Mouse (Mus musculus) hindbrain, embryonic 15.5 days (tissue): ENCODE measurements around the gene Ccdc33. TPM values are rescaled to one million over a fixed set of nuclear protein-coding genes. Genes with fewer than 3 reads are reported as not detected.
A peak's percentile ranks its signal among the peaks of the same experiment; 100 is the strongest.

ENCODE experiments used
- ATAC-seq: fragments of 200-750 bp; cut with Nextera tagmentation; 2 replicates; pipeline ENCODE4 v1.8.0; 2017; ENCODE audit warnings: low read depth, moderate number of reproducible peaks, moderate TSS enrichment; ENCODE audit not compliant: low FRiP score
- H3K27ac ChIP-seq: fragments of 300-500 bp; sonication (generic); replicated peaks from 2 replicates; pipeline ENCODE4 v1.5.1; 2015; ENCODE audit warnings: mild to moderate bottlenecking, inconsistent platforms
- H3K27me3 ChIP-seq: fragments of 300-500 bp; sonication (generic); 2 replicates; pipeline ENCODE4 v1.6.1; 2015; ENCODE audit warnings: control low read depth, inconsistent platforms
- H3K36me3 ChIP-seq: fragments of 300-500 bp; sonication (generic); 2 replicates; pipeline ENCODE4 v1.6.1; 2015; ENCODE audit warnings: control low read depth, inconsistent platforms
- H3K4me1 ChIP-seq: fragments of 300-500 bp; sonication (generic); replicated peaks from 2 replicates; pipeline ENCODE4 v1.6.1; 2015; ENCODE audit warnings: control low read depth, inconsistent platforms
- H3K4me2 ChIP-seq: fragments of 300-500 bp; sonication (generic); 2 replicates; pipeline ENCODE4 v1.6.1; 2015; ENCODE audit warnings: moderate library complexity, mild to moderate bottlenecking, inconsistent platforms
- H3K4me3 ChIP-seq: fragments of 300-500 bp; sonication (generic); 2 replicates; pipeline ENCODE4 v1.5.1; 2015; ENCODE audit warnings: mild to moderate bottlenecking, inconsistent platforms
- H3K9ac ChIP-seq: fragments of 300-500 bp; sonication (generic); 2 replicates; pipeline ENCODE4 v1.6.1; 2015; ENCODE audit warnings: inconsistent platforms
- H3K9me3 ChIP-seq: fragments of 300-500 bp; sonication (generic); 2 replicates; pipeline ENCODE4 v1.6.1; 2016; ENCODE audit warnings: control low read depth, inconsistent platforms
- whole genome bisulfite sequencing: fragments of 180-500 bp; shearing (Covaris S2); methylation state at CpG from one replicate; pipeline ENCODE4 v1.1.7; 2015; 5-methylcytosine and 5-hydroxymethylcytosine counted together
- polyA plus RNA-seq: library from polyadenylated mRNA; unstranded; fragments of >200 nt; fragmentation: Nextera tagmentation; extraction: Ambion mirVana; gene quantifications from 2 replicates; pipeline ENCODE4 v1.2.1, GENCODE M21; 2015

Ccdc33 gene
- polyA plus RNA-seq, 1 experiment from 2014 or later = 0.38 TPM

DNA sequence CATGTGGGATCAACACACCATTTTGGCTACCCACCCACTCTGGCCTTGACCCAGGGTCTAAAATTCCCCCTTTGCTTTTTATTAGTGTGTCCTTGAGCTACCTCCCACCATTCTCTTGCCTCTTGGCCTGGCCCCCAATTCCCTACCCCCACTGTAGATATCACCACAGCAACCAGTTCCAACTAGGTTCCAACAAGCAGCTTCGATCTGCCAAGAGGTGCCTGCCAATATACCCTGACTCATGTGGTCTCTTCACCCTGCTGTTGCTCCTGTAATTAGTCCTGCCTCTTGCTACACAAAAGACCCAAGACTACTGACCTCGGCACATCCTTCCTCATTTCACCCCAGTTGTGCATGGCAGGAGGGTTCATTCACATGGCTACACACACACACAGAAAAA is 33.5 kb downstream of the Ccdc33 start:
- peaks cover 2% of the 10 kb centered on the region; the same call in 1 of the 2 replicates for H3K27me3 ChIP-seq
- H3K27ac ChIP-seq = peak overlapping the region; percentile 50
- H3K4me3 ChIP-seq = no peak overlapping the region
- no peaks in the 10 kb centered on the region for H3K9me3 ChIP-seq
- H3K9ac ChIP-seq = no peak overlapping the region
- H3K36me3 ChIP-seq = no peaks in the 10 kb centered on the region
- peak; percentile 70 for ATAC-seq
- WGBS = 4% methylated on average over 2 of the region's 2 CpGs
- no peak overlapping the region; the same call in 1 of the 2 replicates for H3K4me2 ChIP-seq
- peaks cover 37% of the 10 kb centered on the region for H3K4me1 ChIP-seq

DNA sequence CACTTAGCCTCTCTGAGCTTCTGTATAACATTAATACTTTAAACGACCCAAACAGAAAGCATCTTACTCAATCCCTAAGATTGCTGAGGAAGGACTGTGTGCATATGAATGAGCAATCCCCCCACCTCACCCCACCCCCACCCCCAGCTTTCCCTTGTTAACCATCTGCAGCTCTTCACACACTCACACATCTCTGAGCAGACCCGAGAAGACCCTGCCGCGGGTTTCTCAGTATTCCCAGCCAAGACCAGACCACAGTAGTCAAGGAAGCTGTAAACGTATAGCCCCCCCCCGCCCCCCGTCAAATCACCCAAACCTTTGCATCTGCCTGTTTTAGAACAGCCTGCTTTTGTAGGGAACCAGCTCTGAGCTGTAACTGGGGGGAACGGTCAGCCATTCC is 34.0 kb downstream of the Ccdc33 start:
- Histone ChIP-seq H3K36me3 (no peaks in the 10 kb centered on the region), H3K4me1 (peaks cover 37% of the 10 kb centered on the region), H3K4me3 (no peak overlapping the region), H3K4me2 (no peak overlapping the region; the same call in 1 of the 2 replicates), H3K27me3 (peaks cover 2% of the 10 kb centered on the region; the same call in 1 of the 2 replicates), H3K9me3 (no peaks in the 10 kb centered on the region), H3K27ac (peak overlapping the region; percentile 20; the same call in 1 of the 2 replicates), H3K9ac (no peak overlapping the region)
- peak; percentile 13; the same call in 1 of the 2 replicates for ATAC-seq
- WGBS = 13% methylated on average over 8 of the region's 8 CpGs

DNA sequence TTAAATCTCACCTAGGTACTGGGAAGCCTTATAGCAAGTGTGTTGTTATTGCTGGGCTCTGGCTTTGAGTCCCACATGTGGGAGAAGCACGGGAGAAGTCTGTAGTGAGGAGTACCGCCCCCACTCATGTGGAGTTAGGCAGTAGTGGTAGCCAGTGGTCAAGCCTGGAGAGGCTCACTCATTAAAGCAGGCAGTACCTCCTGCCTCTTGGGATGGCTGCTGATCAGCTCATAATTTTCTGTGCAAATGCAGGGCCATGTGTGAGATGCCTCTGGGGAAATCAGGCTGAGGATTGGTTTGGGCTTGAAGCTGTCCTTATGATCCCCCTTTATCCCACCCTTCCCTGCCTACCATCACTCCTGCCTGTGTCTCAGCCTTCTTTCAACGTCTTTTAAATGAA is 44.1 kb downstream of the Ccdc33 start:
- Histone ChIP-seq H3K4me2 (no peak overlapping the region), H3K27ac (no peak overlapping the region), H3K9me3 (no peaks in the 10 kb centered on the region), H3K27me3 (no peaks in the 10 kb centered on the region), H3K9ac (no peak overlapping the region), H3K36me3 (no peaks in the 10 kb centered on the region), H3K4me1 (0 out of 2 replicates have a peak, but pooled peaks cover 3% of the 10 kb centered on the region), H3K4me3 (no peak overlapping the region)
- no peak for ATAC-seq
- WGBS = 42% methylated on average over 3 of the region's 3 CpGs

DNA sequence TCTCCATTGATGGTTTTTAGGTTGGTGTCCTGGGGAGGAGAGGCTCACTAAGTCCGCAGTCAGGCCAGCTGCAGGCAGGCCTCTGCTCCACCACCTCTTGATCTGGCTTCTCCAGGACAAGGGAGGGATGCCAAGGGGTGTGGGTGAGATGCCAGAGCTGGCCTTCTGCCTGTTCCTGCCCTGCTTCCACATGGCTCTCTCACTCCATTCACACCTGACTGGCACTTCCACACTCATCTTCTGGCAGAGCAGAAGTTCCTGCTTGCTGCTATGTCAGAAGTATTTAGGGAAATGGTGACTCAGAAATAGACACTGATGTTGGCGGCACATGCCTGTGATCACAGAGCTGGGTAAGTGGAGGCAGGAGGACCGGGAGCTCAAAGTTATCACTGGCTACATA is 51.1 kb downstream of the Ccdc33 start:
- no peak overlapping the region for H3K4me3 ChIP-seq
- H3K27me3 ChIP-seq = no peaks in the 10 kb centered on the region
- no peak for ATAC-seq
- H3K36me3 ChIP-seq = no peaks in the 10 kb centered on the region
- peaks cover 42% of the 10 kb centered on the region for H3K4me1 ChIP-seq
- 85% methylated on average over 3 of the region's 3 CpGs for WGBS
- H3K9ac ChIP-seq = no peak overlapping the region
- H3K27ac ChIP-seq = no peak overlapping the region
- no peaks in the 10 kb centered on the region for H3K9me3 ChIP-seq
- no peak overlapping the region for H3K4me2 ChIP-seq

DNA sequence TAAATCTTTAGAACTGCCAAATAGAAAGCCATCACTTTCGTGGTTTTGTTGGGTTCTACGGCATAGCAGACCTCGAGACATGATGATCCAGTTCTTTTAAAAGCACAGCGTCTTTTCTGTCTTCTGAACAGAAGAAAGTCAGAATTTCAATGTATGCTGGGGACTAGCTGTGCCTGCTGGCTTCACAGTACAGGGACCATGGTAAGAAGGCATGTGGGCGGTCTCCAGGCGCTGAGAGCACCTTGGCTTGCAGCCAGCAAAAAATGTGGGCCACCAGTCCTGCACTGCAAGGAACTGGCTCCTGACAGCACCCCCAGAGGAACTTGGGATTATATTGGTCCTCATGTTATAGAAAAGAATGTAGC is 51.9 kb downstream of the Ccdc33 start:
- H3K4me1 ChIP-seq = peaks cover 47% of the 10 kb centered on the region
- H3K27me3 ChIP-seq = no peaks in the 10 kb centered on the region
- H3K9me3 ChIP-seq = no peaks in the 10 kb centered on the region
- H3K36me3 ChIP-seq = no peaks in the 10 kb centered on the region
- 74% methylated on average over 6 of the region's 6 CpGs for WGBS
- no peak for ATAC-seq
- H3K27ac ChIP-seq = no peak overlapping the region; the same call in 1 of the 2 replicates
- no peak overlapping the region for H3K4me2 ChIP-seq
- H3K9ac ChIP-seq = no peak overlapping the region
- H3K4me3 ChIP-seq = no peak overlapping the region

DNA sequence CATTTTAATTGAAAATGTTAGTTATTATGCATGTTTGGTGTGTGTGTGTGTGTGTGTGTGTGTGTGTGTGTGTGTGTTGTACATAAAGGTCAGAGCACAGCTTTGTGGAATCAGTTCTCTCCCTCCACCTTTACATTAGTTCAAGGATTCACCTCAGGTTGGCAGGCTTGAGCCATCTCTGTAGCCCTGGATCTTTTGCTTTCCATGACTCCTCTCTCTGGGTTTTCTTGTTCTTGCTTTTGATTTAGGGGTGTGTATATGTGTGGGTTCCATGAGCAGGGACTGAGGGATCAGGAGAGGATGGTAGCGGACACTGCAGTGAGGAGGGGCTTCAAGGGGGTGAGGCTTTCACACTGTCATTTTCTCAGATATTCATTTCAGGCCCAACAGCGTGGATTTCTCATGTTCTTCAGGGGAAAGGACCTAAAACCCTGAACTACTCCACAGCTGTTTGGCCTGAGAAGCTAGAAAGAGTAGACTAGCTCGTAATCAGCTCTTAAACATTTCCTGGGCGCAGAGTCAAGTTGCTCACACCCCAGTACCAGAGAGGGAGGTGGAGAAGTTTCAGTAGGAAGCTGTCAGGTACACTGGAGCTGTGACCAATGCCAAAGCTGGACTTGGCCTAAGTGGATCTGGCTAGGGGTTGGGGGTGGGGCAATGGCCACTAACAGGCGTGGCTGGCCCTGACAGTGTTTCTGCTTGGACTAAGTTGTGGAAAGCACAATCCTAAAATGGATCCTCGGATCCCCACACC is 52.5 kb downstream of the Ccdc33 start:
- no peak overlapping the region for H3K4me2 ChIP-seq
- peak overlapping the region; percentile 65 for H3K27ac ChIP-seq
- WGBS = 84% methylated on average over 6 of the region's 6 CpGs
- ATAC-seq = no peak
- no peaks in the 10 kb centered on the region for H3K27me3 ChIP-seq
- H3K9me3 ChIP-seq = no peaks in the 10 kb centered on the region
- H3K4me1 ChIP-seq = peaks cover 51% of the 10 kb centered on the region
- H3K4me3 ChIP-seq = no peak overlapping the region
- H3K9ac ChIP-seq = no peak overlapping the region
- H3K36me3 ChIP-seq = no peaks in the 10 kb centered on the region

DNA sequence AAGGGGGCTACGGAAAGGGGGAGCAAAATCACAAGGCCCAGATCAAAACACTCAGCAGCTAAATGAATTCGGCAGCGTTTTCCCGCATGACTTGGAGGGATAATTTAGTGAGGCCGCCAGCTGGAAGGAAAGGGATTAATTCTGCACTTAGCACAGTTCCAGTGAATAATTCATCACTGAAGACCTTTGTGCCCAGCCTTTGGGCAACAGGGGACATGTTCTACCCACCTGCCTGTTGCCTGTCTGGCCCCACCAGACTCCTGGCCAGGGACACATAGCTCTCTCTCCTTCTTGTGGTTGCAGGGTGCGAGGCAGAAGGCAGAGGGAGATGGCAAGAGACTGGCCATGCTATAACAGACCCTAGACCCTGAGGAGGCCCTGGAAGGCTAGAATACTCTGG is 53.1 kb downstream of the Ccdc33 start:
- no peak overlapping the region for H3K9ac ChIP-seq
- H3K27ac ChIP-seq = peak overlapping the region; percentile 65
- no peak overlapping the region for H3K4me3 ChIP-seq
- 16% methylated on average over 6 of the region's 6 CpGs for WGBS
- no peak for ATAC-seq
- no peaks in the 10 kb centered on the region for H3K27me3 ChIP-seq
- no peaks in the 10 kb centered on the region for H3K36me3 ChIP-seq
- H3K9me3 ChIP-seq = no peaks in the 10 kb centered on the region
- H3K4me2 ChIP-seq = no peak overlapping the region
- peaks cover 57% of the 10 kb centered on the region for H3K4me1 ChIP-seq

DNA sequence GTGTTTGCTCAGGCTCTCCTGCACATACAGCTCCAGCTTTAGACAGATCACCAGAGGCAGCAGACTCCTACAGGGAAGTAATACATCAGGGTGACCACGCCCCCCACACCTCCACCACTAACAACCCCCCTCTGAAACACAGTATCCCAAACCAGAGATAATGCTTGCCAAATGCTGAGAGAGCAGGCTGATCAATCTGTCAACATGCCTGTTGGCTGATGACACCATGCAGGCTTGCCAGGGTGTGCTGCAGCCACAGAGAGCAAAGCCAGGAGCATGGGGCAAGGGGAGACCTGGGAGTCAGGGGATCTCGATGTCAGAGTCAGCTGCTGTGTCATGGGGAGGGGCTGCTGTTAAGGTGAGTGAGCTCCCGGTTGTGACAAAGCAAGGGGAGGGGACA is 55.1 kb downstream of the Ccdc33 start, which contains the start of gene Stra6:
Gene Stra6, plus strand, starts transcription at position 258 of the 400 bp plus-strand sequence.
- H3K4me2 ChIP-seq = no peak within 1 kb of the TSS
- no peaks in the 10 kb centered on the region for H3K36me3 ChIP-seq
- no peak for ATAC-seq
- no peaks in the 10 kb centered on the region for H3K27me3 ChIP-seq
- no peak within 1 kb of the TSS for H3K9ac ChIP-seq
- 24% methylated on average over 3 of the region's 3 CpGs for WGBS
- no peak within 1 kb of the TSS for H3K27ac ChIP-seq
- H3K4me3 ChIP-seq = no peak within 1 kb of the TSS
- H3K9me3 ChIP-seq = no peaks in the 10 kb centered on the region
- peaks cover 65% of the 10 kb centered on the region for H3K4me1 ChIP-seq

DNA sequence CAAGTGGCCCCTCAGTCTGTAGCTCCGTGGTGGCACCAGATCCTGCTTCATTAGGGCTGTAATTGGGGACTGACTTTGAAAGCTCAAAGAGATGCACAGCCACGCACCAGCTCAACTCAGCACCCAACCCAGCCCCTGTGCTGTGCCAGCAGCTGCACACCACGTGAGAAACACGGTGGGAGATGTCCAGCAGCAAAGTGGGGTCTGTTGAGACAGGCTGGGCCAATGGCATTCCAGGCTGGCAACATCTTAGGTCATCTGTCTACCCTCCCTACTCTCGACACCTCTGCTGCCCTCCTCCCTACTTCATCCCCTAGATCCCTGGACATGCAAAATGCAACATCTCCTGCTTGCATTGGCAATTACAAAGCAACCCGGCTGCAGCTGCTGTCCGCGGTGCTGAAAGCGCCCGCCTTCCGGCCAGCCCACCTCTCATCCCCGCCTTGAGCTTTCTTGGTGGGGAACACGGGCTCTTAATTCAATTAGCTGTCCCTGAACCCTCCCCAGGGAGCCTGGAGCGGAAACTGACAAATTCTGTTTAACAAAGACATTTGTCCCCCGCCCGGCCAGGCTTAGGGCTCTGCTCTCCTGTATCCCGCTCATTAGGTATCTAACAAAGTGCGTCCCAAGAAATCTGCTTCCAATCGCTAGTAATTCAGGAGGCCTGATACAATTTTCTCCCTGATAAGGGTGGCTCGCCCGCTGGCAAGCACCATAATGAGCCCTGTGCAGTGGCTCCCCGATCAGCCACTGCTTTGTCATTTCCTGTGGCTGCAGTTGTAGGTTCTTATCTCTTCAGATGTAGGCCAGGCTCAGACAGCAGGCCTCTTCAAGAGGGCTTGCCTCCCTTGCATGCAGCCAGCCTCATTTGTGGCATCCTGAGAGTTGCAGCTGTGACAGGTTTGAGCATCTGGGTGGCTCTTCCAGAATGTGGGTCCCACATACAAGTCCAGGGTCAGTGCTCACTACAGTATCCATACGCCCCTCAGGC is 57.7 kb downstream of the Ccdc33 start:
- 9% methylated on average over 23 of the region's 23 CpGs for WGBS
- peaks cover 50% of the 10 kb centered on the region for H3K4me1 ChIP-seq
- peak overlapping the region; percentile 66 for H3K27ac ChIP-seq
- no peak overlapping the region for H3K9ac ChIP-seq
- H3K36me3 ChIP-seq = no peaks in the 10 kb centered on the region
- H3K4me3 ChIP-seq = no peak overlapping the region
- H3K27me3 ChIP-seq = no peaks in the 10 kb centered on the region
- H3K9me3 ChIP-seq = no peaks in the 10 kb centered on the region
- peak overlapping the region; percentile 7; the same call in 1 of the 2 replicates for H3K4me2 ChIP-seq
- ATAC-seq = peak; percentile 60

DNA sequence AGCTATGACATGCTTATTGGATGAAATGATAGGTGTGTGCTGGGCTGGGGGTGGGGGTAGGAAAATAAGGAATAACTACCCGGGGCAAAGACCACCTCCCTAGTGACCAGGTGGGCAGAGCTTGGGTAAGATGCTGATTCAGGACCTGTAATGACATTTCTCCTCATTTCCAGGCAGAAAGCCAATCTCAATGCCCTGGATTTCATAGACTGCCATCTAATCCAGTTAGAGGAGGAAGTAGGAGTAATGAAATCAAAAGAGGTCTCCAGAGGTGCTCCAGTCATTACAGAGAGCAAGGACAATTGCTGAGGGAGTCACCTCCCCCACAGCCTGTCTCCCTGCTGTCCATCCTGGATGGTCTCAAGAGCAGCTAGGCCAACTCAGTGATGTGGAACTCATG is 58.7 kb downstream of the Ccdc33 start:
- no peaks in the 10 kb centered on the region for H3K9me3 ChIP-seq
- peaks cover 51% of the 10 kb centered on the region for H3K4me1 ChIP-seq
- no peak overlapping the region for H3K4me3 ChIP-seq
- no peak overlapping the region for H3K9ac ChIP-seq
- no peak overlapping the region for H3K27ac ChIP-seq
- WGBS = 48% methylated on average over 1 of the region's 1 CpGs
- no peak for ATAC-seq
- no peaks in the 10 kb centered on the region for H3K27me3 ChIP-seq
- H3K36me3 ChIP-seq = no peaks in the 10 kb centered on the region
- H3K4me2 ChIP-seq = no peak overlapping the region

DNA sequence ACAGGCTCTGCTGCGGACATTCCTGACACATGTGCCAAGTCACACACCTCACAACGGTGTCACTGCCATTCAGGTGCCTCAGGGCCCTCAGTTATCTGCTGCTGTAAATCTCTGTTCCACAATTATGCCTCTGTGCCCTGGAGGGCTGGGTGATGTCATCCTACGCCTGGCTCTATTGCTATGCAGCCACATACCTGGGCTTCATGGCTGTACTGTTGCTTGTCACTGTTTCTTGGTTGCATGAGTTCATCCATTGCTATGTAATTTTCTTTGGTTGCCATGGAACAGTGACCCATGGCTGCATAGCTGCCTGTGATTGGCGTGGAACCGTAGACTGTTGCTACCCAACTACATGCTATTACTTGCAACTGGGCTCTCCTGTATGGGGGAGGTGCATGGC is 63.0 kb downstream of the Ccdc33 start:
- no peak overlapping the region for H3K4me2 ChIP-seq
- H3K4me1 ChIP-seq = peaks cover 37% of the 10 kb centered on the region
- no peak overlapping the region for H3K4me3 ChIP-seq
- H3K27ac ChIP-seq = no peak overlapping the region
- 56% methylated on average over 5 of the region's 5 CpGs for WGBS
- no peaks in the 10 kb centered on the region for H3K36me3 ChIP-seq
- no peaks in the 10 kb centered on the region for H3K27me3 ChIP-seq
- H3K9me3 ChIP-seq = no peaks in the 10 kb centered on the region
- no peak for ATAC-seq
- no peak overlapping the region for H3K9ac ChIP-seq

DNA sequence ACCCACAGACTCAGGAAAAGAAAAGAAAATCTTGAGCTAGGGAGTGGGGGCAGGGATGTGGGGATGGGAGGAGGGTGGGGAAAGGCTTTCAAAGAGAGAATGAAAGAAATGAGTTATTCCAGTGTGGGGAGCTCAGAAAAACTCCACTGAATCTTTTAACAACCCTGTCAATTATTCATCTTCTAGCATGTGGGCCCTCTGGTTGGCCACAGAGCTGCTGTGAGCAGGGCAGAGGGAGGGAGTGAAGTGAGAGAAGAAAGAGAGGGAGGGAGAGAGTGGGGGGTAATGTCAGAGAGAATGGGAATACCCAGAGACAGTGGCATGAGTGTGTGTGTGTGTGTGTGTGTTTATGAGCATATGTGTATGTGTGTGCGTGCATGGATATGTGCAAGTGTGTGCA is 64.6 kb downstream of the Ccdc33 start:
- no peak for ATAC-seq
- Histone ChIP-seq H3K27ac (no peak overlapping the region), H3K27me3 (no peaks in the 10 kb centered on the region), H3K4me2 (no peak overlapping the region), H3K36me3 (no peaks in the 10 kb centered on the region), H3K4me1 (peaks cover 35% of the 10 kb centered on the region), H3K4me3 (no peak overlapping the region), H3K9me3 (no peaks in the 10 kb centered on the region), H3K9ac (no peak overlapping the region)
- 93% methylated on average over 1 of the region's 1 CpGs for WGBS
